Mouse (Mus musculus) urinary bladder, postnatal 36 days (tissue): Measurements from ENCODE around the gene Plxnb1.
"Not testable (repeated sequence)": the region's sequence is repeated elsewhere in the genome, so short reads cannot be mapped to it uniquely, and the experiment has no call there.

Source experiments
- DNase-seq, 2 experiments: peaks; one replicate each; pipeline ENCODE4 v3.0.0; 2022; ENCODE audit warnings: low spot score in 2 of 2, mixed read lengths in 1 of 2

The Plxnb1 gene

DNA sequence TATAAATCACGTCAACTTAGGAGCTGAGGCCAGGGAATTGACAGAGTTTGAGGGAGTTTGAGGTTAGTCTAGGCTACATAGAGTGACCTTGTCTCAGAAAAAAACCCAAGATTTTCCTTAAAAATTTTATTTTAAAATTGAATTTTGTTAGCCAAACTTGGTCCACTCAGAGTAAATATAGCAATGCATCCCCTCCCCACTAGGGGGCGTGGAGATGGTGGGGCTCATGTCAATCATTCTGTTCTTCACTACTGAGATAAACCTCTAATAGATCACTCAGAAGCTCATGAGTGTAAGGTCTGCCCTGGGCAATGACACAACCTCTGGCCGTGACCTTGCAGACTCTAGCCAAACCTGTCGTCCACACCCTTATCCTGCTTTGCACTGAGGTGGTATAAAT, 45.2 kb downstream of the Plxnb1 start:
- not testable (repeated sequence) for DNase-seq

DNA sequence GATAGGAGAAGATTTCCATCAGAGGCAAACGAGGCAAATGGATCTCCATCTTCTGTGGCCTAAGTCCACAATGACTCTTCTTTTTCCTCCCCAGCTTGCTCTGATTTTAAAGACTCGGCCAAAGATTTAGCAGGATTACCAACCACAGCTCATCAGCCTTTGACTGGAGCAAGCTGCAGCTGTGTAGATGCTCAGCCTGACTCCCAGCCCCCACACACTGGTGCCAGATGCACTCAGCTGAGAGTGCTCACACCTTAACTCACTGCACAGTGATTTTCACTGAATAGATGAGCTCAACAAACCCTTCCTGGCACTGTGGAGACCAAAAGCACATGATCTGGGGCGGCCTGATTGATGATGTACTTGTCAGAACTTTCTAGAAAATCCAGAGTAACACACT, 66.8 kb downstream of the Plxnb1 start, which contains the start of gene Fbxw21:
TSS of gene Fbxw21 (minus strand) at position 101 of the 400 bp plus-strand sequence.
- no peak for DNase-seq

DNA sequence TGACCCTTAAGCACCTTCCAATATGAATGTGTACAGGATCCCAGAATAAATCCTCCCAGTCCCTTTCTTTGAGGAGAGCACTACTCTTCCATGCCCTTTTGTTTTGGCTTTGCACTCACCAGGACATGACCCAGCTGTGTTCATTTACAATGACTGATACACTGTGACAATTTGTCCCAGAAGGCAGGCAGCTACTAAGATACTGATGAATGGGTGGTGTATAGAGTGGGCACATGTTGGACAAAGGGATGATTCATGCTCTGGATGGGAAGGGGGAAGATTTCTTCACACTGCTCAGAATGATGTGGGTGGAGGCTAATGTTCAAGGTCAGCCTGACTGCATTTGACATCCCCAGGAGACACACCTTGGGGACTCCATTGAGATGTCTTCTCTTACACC, 72.1 kb downstream of the Plxnb1 start:
- no peak for DNase-seq
